Comparison of ENCODE assay signal across 17 mouse cellular contexts in the genomic region with DNA sequence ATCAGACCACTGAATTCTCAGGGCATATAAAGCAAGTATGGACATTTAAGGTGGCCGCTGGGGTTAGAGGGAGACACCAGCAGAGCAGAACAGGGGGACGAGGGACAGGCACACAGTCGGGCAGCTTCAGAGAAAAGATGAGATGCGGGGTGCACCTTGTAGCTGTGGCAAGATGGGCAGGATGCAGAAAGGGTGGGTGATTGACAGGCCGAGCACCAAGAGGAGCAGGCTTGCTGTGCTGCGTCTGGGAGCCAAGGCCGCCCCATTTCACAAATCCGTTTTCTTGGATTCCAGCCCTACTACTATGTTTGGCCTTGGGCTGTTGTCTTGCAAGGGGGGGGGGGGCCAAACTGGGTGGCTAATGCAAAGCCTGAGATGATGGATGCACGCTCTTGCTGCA.
DNase-seq lines count a peak whose midpoint lies in the region; ATAC-seq and TF ChIP-seq lines count a peak whose summit lies in the region.
"Had no signal": no experiment of that assay in that cellular context is flagged by ENCODE, and none has a peak within 500 bp of the region (broad histone marks: within the 10 kb centered on the region; RNA-seq: fewer than 3 reads in every experiment).

No protein-coding gene starts in this region.

- WGBS in hindbrain, postnatal 0 days: 58% methylated on average over 9 of the region's 9 CpGs
- 85% methylated on average over 9 of the region's 9 CpGs for WGBS in hindbrain, embryonic 10.5 days

- no peak for DNase-seq in cerebellum, postnatal 4 days (ENCODE audit: low spot score in 2 of 2)
- peak; percentile 51 for DNase-seq in hindbrain, postnatal 0 days (ENCODE audit: low spot score)
- no peak for DNase-seq in hindbrain, embryonic 10.5 days (ENCODE audit: low spot score)
- peak; percentile 91 for DNase-seq in brain, adult 2 months (ENCODE audit: low read depth, low spot score)
- DNase-seq in cerebellum, postnatal 10 days: peak; percentile 67 to 70
- no peak for DNase-seq in urinary bladder, postnatal 25 days (ENCODE audit: low spot score)
- DNase-seq in gastrocnemius, postnatal 25 days: no peak
- DNase-seq: liver, postnatal 0 days; right cerebral cortex, postnatal 14 days; thymus, postnatal 25 days had no signal

- ATAC-seq in cerebellum, adult (ENCODE audit: insufficient number of reproducible peaks, low FRiP score, low TSS enrichment): 0 out of 2 replicates have a peak, but pooled peaks have one; percentile 27
- ATAC-seq in hindbrain, postnatal 0 days: no peak
- ATAC-seq: activated CD4-positive, CD25-positive, alpha-beta regulatory T cell, adult 4 months; inflammation-experienced regulatory T-cells, adult 6 months; liver, postnatal 0 days had no signal

- H3K4me3 ChIP-seq in hindbrain, postnatal 0 days (ENCODE audit: low read length): no peak overlapping the region
- no peak overlapping the region for H3K4me3 ChIP-seq in hindbrain, embryonic 10.5 days
- H3K4me3 ChIP-seq: embryonic facial prominence, embryonic 10.5 days; erythroblast, embryonic 14.5 days; limb, embryonic 15.5 days; myocyte had no signal

- H3K27me3 ChIP-seq in hindbrain, postnatal 0 days (ENCODE audit: insufficient read depth, low read length): no peaks in the 10 kb centered on the region
- H3K27me3 ChIP-seq in hindbrain, embryonic 10.5 days (ENCODE audit: insufficient read depth, poor library complexity, severe bottlenecking): no peaks in the 10 kb centered on the region
- H3K27me3 ChIP-seq: limb, embryonic 15.5 days had no signal

- no peaks in the 10 kb centered on the region for H3K9me3 ChIP-seq in hindbrain, postnatal 0 days (ENCODE audit: low read length)
- no peaks in the 10 kb centered on the region for H3K9me3 ChIP-seq in hindbrain, embryonic 10.5 days
- H3K9me3 ChIP-seq: embryonic facial prominence, embryonic 10.5 days; limb, embryonic 15.5 days had no signal

- H3K27ac ChIP-seq in hindbrain, postnatal 0 days: no peak overlapping the region
- H3K27ac ChIP-seq in hindbrain, embryonic 10.5 days: no peak overlapping the region
- H3K27ac ChIP-seq: embryonic facial prominence, embryonic 10.5 days; limb, embryonic 15.5 days had no signal

- H3K4me1 ChIP-seq in hindbrain, postnatal 0 days (ENCODE audit: insufficient read depth, low read length): peaks cover 7% of the 10 kb centered on the region; the same call in 1 of the 2 replicates
- H3K4me1 ChIP-seq in hindbrain, embryonic 10.5 days (replicated peaks): peaks cover 27% of the 10 kb centered on the region

- H3K4me2 ChIP-seq in hindbrain, postnatal 0 days (ENCODE audit: low read depth, low read length): no peak overlapping the region
- H3K4me2 ChIP-seq: limb, embryonic 15.5 days had no signal

- H3K36me3 ChIP-seq in hindbrain, postnatal 0 days (ENCODE audit: insufficient read depth, low read length): no peaks in the 10 kb centered on the region
- peaks cover 28% of the 10 kb centered on the region for H3K36me3 ChIP-seq in hindbrain, embryonic 10.5 days

- H3K9ac ChIP-seq in hindbrain, postnatal 0 days (replicated peaks; ENCODE audit: low read length): no peak overlapping the region
- H3K9ac ChIP-seq: limb, embryonic 15.5 days; liver, postnatal 0 days had no signal

- TF ChIP-seq CTCF in hindbrain, postnatal 0 days (IDR thresholded peaks at IDR 0.05; ENCODE audit: low read depth): no peak

Comparison
In these comparisons a context has a peak if more than half of its experiments do, and no peak if none do; other contexts are left out.
1. DNase-seq: peak in hindbrain, postnatal 0 days (single experiment), brain, adult 2 months (single experiment) and cerebellum, postnatal 10 days (2 of 2); none in cerebellum, postnatal 4 days (0 of 2), hindbrain, embryonic 10.5 days (single experiment), urinary bladder, postnatal 25 days (single experiment) and gastrocnemius, postnatal 25 days (single experiment).